Mouse (Mus musculus): ENCODE data around the gene Bank1. TPM values are rescaled to one million over a fixed set of nuclear protein-coding genes. Genes with fewer than 3 reads are reported as not detected.

Bank1 gene
- polyA plus RNA-seq, 1 experiment from 2014 or later: 0.40 TPM

DNA sequence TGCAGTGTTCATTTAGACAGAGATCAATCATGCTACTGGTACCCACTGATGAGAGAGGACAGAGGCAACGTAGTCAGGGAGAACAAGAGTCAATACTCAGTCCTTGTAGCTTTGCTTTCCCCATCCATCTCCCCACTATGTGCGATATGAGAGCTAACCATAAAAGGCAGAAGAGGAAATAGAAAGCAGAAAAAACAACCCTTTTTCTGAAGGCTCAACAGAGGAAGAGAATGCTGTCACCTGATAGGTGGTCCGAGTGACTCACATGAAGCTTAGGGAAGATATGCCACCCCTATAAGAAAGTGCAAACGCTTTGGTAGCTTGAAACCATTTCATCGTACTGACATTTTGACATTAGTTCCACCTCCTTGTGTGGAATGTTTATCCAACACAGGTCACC lies 239.4 kb downstream of the Bank1 start:
- Histone ChIP-seq H3K36me3 (no peaks in the 10 kb centered on the region), H3K4me1 (no peaks in the 10 kb centered on the region), H3K4me3 (no peak overlapping the region), H3K4me2 (replicated peaks) (no peak overlapping the region), H3K27me3 (no peaks in the 10 kb centered on the region), H3K27ac (replicated peaks) (no peak overlapping the region), H3K9me3 (no peaks in the 10 kb centered on the region), H3K9ac (replicated peaks) (no peak overlapping the region)
- ATAC-seq (ENCODE audit: low FRiP score, low read depth): no peak
- 88% methylated on average over 5 of the region's 5 CpGs for WGBS

DNA sequence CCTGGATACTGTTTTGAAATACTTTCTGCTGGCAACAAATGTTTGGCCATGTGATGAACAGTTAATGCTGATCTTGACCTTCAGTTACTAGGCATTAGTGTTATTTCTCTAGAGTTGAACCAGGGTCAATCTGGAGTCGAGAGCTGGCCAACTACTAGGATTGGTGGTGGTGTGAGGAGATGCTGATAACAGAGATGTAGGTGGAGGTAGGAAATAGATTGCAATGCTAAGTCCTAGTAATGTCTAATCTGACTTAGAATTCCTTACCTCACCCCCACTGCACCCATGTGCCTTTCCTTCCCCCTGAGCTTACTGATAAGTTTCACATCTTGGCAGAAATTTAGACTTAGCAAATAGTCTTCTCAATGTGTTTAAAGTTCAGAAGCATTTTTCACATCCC lies 240.8 kb downstream of the Bank1 start:
- 67% methylated on average over 1 of the region's 1 CpGs for WGBS
- Histone ChIP-seq H3K27me3 (no peaks in the 10 kb centered on the region), H3K27ac (replicated peaks) (no peak overlapping the region), H3K4me3 (no peak overlapping the region), H3K9ac (replicated peaks) (no peak overlapping the region), H3K36me3 (no peaks in the 10 kb centered on the region), H3K9me3 (no peaks in the 10 kb centered on the region), H3K4me1 (no peaks in the 10 kb centered on the region), H3K4me2 (replicated peaks) (no peak overlapping the region)
- no peak for ATAC-seq (ENCODE audit: low FRiP score, low read depth)

DNA sequence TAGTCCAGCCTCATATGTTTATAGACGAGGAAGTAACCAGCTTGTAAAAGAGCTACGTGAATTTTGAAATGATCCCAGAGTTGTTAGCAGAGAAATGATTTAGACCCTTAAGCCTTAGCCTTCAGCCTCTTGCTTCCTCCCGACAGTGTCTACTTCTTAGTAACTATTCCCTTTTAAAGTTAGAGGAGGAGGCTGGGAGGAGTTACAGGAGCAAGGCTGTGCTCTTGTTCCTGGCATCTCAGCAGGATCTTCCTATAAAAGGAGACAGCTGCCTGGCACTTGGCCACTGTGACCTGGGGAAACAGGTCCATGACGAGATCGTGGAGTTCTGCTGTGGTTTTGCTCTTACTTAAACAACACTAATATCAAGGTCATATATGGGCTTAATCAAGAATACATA lies 241.8 kb downstream of the Bank1 start:
- Histone ChIP-seq H3K36me3 (no peaks in the 10 kb centered on the region), H3K4me2 (replicated peaks) (no peak overlapping the region), H3K4me1 (no peaks in the 10 kb centered on the region), H3K4me3 (no peak overlapping the region), H3K27ac (replicated peaks) (no peak overlapping the region), H3K27me3 (no peaks in the 10 kb centered on the region), H3K9me3 (no peaks in the 10 kb centered on the region), H3K9ac (replicated peaks) (no peak overlapping the region)
- WGBS: 71% methylated on average over 5 of the region's 5 CpGs
- ATAC-seq (ENCODE audit: low FRiP score, low read depth): no peak

DNA sequence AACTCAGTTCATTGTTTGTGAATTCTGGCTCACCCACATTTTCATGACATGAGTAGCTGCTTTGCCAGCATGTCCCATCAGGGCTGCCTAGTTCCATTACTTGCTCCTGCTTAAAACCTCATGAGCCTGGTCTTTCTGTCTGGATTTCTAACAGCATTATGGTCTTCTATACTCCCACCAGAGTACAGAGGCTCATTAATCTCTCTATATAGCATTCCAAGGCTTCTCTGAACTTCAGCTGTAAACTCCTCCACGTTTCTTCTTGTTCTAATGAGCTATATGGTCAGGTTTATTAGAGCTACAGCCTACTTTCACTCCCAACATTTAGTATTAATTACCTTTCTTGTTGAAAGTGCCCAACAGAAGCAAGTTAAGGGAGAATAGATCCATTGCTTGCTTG lies 244.6 kb downstream of the Bank1 start:
- Histone ChIP-seq H3K36me3 (no peaks in the 10 kb centered on the region), H3K4me1 (no peaks in the 10 kb centered on the region), H3K9ac (replicated peaks) (no peak overlapping the region), H3K4me2 (replicated peaks) (no peak overlapping the region), H3K27ac (replicated peaks) (no peak overlapping the region), H3K4me3 (no peak overlapping the region), H3K9me3 (no peaks in the 10 kb centered on the region), H3K27me3 (no peaks in the 10 kb centered on the region)
- ATAC-seq (ENCODE audit: low FRiP score, low read depth): no peak
- WGBS: 81% methylated on average over 1 of the region's 1 CpGs

DNA sequence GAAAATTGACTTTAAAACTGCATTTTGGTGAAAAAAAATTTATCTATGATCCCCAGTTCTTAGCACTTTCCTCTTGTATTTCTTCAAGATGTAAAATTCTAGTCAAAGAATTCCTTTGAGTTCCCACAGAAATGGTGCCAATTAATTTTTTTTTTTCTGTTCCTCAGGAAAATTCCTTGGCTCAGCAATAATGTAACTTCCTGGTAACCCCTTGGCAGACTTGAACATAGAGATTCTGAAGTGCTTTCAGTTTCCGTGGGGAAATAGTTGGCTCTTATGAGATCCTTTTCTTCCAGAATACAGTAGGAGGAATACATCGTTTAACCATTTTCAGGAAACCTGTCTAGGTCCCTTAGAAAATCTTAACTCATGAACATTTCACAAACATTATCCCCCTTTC lies 247.3 kb downstream of the Bank1 start:
- no peak overlapping the region for H3K27ac ChIP-seq (replicated peaks)
- WGBS: 94% methylated on average over 2 of the region's 2 CpGs
- H3K27me3 ChIP-seq: no peaks in the 10 kb centered on the region
- H3K36me3 ChIP-seq: no peaks in the 10 kb centered on the region
- no peaks in the 10 kb centered on the region for H3K9me3 ChIP-seq
- H3K9ac ChIP-seq (replicated peaks): no peak overlapping the region
- H3K4me3 ChIP-seq: no peak overlapping the region
- H3K4me1 ChIP-seq: no peaks in the 10 kb centered on the region
- ATAC-seq (ENCODE audit: low FRiP score, low read depth): no peak
- no peak overlapping the region for H3K4me2 ChIP-seq (replicated peaks)

DNA sequence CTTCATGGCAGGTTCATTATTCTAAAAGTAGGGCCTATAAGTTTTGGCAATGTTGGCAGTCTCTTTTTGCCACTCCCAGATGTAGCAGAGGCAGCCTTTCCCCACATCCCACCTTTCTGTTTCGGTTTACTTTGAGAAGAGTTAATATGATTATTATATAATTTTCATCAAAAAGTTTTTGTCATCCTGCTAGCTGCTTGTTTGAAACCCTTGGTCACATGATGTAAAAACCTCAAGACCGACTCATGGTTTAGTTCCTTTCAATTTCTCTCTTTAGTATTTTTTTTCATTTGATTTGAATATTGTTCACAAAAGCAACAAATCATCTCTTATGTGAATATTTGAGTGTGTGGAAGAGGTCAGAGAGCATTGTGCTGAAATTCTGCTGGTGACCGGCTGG lies 255.5 kb downstream of the Bank1 start:
- WGBS: 89% methylated on average over 3 of the region's 3 CpGs
- Histone ChIP-seq H3K9me3 (no peaks in the 10 kb centered on the region), H3K27ac (replicated peaks) (no peak overlapping the region), H3K27me3 (no peaks in the 10 kb centered on the region), H3K4me1 (no peaks in the 10 kb centered on the region), H3K4me2 (replicated peaks) (no peak overlapping the region), H3K9ac (replicated peaks) (no peak overlapping the region), H3K36me3 (no peaks in the 10 kb centered on the region), H3K4me3 (no peak overlapping the region)
- no peak for ATAC-seq (ENCODE audit: low FRiP score, low read depth)

DNA sequence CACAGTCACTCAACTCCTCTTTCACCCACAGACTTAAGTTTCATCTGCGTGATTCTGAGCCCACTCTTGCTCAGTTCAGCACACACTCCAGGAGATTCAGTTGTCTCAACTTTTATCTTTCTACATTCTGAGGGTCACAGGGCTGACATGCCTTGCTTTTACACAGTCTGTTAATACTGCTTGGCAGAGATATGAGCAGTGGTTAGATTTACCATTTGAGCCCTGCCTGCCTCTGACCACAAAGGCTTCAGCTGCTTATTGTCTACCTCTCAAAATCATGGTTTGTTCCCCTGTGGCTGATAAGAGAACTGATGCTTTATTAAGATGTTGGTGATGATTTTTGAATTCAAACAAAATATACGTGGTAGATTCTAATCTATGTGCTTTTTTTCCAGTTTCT lies 264.0 kb downstream of the Bank1 start:
- Histone ChIP-seq H3K4me2 (replicated peaks) (no peak overlapping the region), H3K27ac (replicated peaks) (no peak overlapping the region), H3K4me3 (no peak overlapping the region), H3K36me3 (no peaks in the 10 kb centered on the region), H3K9me3 (no peaks in the 10 kb centered on the region), H3K9ac (replicated peaks) (no peak overlapping the region), H3K4me1 (no peaks in the 10 kb centered on the region), H3K27me3 (no peaks in the 10 kb centered on the region)
- WGBS: 75% methylated on average over 2 of the region's 2 CpGs
- no peak for ATAC-seq (ENCODE audit: low FRiP score, low read depth)

DNA sequence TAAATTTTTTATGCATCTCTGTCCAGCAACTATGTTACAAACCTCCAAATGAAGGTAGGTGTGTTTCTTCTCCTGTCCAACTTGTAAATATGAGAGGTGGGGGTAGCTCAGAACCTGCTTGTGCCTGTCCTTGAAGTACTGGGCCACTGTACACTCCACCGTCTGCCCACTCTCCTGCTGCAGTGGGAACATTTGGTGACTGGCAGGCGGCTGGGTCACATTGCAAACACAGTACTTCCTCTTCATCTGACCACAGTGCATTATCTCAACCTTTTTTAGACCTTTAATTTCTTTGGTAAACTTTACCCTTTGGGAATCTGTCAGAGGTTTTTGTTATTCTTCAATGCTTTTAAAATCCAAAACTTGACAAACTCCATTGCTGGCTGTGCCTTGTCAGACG lies 275.2 kb downstream of the Bank1 start:
- Histone ChIP-seq H3K27ac (replicated peaks) (no peak overlapping the region), H3K36me3 (no peaks in the 10 kb centered on the region), H3K27me3 (no peaks in the 10 kb centered on the region), H3K9me3 (no peaks in the 10 kb centered on the region), H3K4me2 (replicated peaks) (no peak overlapping the region), H3K4me3 (no peak overlapping the region), H3K4me1 (no peaks in the 10 kb centered on the region), H3K9ac (replicated peaks) (no peak overlapping the region)
- WGBS: 84% methylated on average over 3 of the region's 3 CpGs
- no peak for ATAC-seq (ENCODE audit: low FRiP score, low read depth)

DNA sequence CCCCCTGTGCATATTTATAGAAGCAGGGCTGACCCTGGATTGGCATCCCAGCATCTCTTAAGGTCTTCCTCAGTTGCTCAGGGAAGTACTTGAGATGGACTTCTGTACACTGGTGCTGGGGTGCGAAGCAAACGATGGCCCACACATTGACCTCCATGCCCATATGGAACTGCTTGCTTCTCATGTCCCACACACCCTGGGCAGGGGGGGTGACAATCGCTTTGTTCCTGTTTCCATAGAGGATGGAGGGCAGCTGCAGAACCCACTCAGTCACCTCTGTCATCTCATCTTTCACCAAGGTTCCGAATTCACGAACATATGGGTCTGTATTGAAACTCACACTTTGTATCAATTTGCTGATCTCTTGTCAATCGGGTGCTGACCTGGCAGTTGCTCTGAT lies 275.7 kb downstream of the Bank1 start:
- no peak overlapping the region for H3K4me2 ChIP-seq (replicated peaks)
- H3K36me3 ChIP-seq: no peaks in the 10 kb centered on the region
- ATAC-seq (ENCODE audit: low FRiP score, low read depth): no peak
- no peak overlapping the region for H3K9ac ChIP-seq (replicated peaks)
- no peak overlapping the region for H3K27ac ChIP-seq (replicated peaks)
- H3K4me3 ChIP-seq: no peak overlapping the region
- 92% methylated on average over 6 of the region's 6 CpGs for WGBS
- H3K9me3 ChIP-seq: no peaks in the 10 kb centered on the region
- H3K27me3 ChIP-seq: no peaks in the 10 kb centered on the region
- no peaks in the 10 kb centered on the region for H3K4me1 ChIP-seq

DNA sequence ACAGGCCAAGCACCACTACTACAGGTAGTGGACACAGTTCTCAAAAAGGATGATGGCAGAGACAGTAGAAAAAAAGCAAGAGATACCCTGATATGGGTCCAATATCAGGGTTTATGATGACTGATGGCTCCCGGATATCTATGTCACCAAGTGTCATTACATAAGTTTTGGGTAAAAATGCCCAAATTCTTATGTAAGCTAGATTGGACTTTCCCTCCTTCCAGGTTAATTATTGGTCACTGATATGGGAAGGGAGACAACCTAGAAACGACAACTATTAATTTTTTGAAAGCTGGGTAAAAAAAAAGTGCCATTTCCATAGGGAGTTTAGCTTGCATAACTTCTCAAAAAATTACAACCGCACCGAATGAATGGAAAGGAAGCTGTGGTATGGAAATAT lies 277.8 kb downstream of the Bank1 start:
- 92% methylated on average over 4 of the region's 4 CpGs for WGBS
- no peaks in the 10 kb centered on the region for H3K4me1 ChIP-seq
- no peaks in the 10 kb centered on the region for H3K9me3 ChIP-seq
- no peak overlapping the region for H3K4me3 ChIP-seq
- H3K4me2 ChIP-seq (replicated peaks): no peak overlapping the region
- H3K27ac ChIP-seq (replicated peaks): no peak overlapping the region
- ATAC-seq (ENCODE audit: low FRiP score, low read depth): no peak
- H3K36me3 ChIP-seq: no peaks in the 10 kb centered on the region
- no peak overlapping the region for H3K9ac ChIP-seq (replicated peaks)
- no peaks in the 10 kb centered on the region for H3K27me3 ChIP-seq

DNA sequence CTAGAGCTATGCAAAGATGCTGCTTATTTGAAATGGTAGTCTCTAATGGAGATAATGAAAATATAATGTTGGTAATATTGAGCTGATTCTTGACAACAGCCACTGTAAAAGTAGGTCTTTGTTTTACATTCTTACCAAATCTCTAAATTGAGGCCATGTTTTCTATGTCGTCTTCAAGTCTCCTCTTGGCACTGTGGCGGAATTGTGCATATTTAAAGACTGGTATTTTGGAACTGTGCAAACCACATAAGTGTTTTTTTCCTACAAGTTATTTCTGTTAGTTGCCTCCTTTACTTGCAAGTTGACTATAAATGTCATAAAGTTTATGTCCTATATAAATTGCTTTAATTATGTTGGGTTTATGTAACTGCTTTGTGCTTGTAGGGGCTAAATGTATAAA lies 280.5 kb downstream of the Bank1 start:
- no peaks in the 10 kb centered on the region for H3K9me3 ChIP-seq
- H3K27ac ChIP-seq (replicated peaks): no peak overlapping the region
- no peaks in the 10 kb centered on the region for H3K36me3 ChIP-seq
- no peak for ATAC-seq (ENCODE audit: low FRiP score, low read depth)
- no peak overlapping the region for H3K9ac ChIP-seq (replicated peaks)
- 90% methylated on average over 2 of the region's 2 CpGs for WGBS
- H3K4me3 ChIP-seq: no peak overlapping the region
- H3K27me3 ChIP-seq: no peaks in the 10 kb centered on the region
- H3K4me2 ChIP-seq (replicated peaks): no peak overlapping the region
- no peaks in the 10 kb centered on the region for H3K4me1 ChIP-seq

DNA sequence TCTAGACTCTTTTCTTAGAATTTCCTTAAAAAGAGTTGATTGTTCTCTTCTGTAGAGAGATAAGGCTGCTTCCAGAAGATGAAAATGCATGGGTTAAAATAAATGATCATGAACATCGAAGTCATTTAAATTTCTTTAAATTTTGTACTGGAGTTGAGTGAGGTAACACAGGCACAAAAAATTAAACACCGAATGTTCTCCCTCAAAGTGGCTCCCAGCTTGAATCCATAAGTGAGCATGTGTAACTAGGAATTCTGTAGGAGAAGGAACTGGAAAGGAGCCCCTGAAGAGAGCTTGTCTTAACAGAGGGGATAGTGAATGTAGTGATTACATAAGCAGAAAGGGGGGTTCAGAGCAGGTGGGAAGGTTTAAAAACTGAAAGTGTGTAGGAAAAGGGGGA lies 285.8 kb downstream of the Bank1 start:
- 94% methylated on average over 2 of the region's 2 CpGs for WGBS
- Histone ChIP-seq H3K4me2 (replicated peaks) (no peak overlapping the region), H3K4me1 (no peaks in the 10 kb centered on the region), H3K27ac (replicated peaks) (no peak overlapping the region), H3K27me3 (no peaks in the 10 kb centered on the region), H3K36me3 (no peaks in the 10 kb centered on the region), H3K4me3 (no peak overlapping the region), H3K9ac (replicated peaks) (no peak overlapping the region), H3K9me3 (no peaks in the 10 kb centered on the region)
- ATAC-seq (ENCODE audit: low FRiP score, low read depth): no peak

DNA sequence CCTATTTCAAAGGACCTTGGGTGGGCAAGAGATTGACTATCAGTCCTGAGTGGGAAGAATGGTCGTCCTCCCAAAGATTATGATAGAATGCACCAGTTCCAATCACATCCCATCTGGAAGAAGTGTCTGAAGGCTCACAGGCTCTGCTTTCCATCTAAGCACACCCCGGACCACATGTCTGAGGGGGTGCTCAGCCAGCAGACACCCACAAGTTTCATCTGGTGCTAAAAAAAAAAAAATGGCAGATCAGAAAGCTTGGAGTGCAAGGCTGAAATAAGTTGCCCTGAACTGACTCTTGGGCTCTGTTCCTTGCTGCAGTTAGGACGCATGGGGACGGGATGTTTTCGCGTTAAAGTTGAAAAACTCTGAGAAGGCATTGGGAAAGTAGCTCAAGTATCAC lies 286.4 kb downstream of the Bank1 start:
- no peaks in the 10 kb centered on the region for H3K4me1 ChIP-seq
- no peak overlapping the region for H3K4me3 ChIP-seq
- no peak for ATAC-seq (ENCODE audit: low FRiP score, low read depth)
- no peak overlapping the region for H3K9ac ChIP-seq (replicated peaks)
- H3K27me3 ChIP-seq: no peaks in the 10 kb centered on the region
- no peak overlapping the region for H3K4me2 ChIP-seq (replicated peaks)
- no peaks in the 10 kb centered on the region for H3K9me3 ChIP-seq
- 95% methylated on average over 6 of the region's 6 CpGs for WGBS
- H3K36me3 ChIP-seq: no peaks in the 10 kb centered on the region
- H3K27ac ChIP-seq (replicated peaks): no peak overlapping the region
